Mouse (Mus musculus) lung, adult 18-20 months (tissue): ENCODE data around the gene 1700122O11Rik.

Experiments used
- DNase-seq, 2 experiments: peaks; one replicate each; pipeline ENCODE4 v3.0.0; 2022; ENCODE audit warnings: mixed read lengths in 2 of 2

1700122O11Rik gene

GRCm38 (mm10) chr17:48027677-48028076, 10.4 kb downstream of the 1700122O11Rik start:
- DNase-seq, result no peak

DNA sequence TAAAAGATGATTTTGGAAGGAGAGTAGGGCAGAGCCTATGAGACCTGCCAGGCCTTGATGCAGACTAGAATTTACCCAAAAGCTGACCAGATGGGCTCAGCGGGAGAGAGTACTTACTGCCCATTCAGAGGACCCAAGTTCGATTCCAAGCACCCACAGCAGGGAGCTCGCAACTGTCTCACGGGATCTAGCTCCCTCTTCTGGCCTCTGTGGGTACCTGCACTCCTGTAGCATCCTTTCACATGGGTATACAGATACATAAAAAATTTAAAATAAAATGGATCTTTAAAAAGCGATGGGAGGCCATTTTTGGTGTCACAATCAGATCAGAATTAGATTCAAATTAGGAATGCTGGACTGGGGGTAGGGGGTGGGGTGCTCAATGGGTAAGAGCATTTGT, 11.1 kb downstream of the 1700122O11Rik start:
- no peak for DNase-seq

GRCm38 (mm10) chr17:48024045-48024444, 14.0 kb downstream of the 1700122O11Rik start:
- DNase-seq, result no peak

- peak; percentile 76 to 82 for DNase-seq
These were observed 18.5 kb downstream of the 1700122O11Rik start for GRCm38 (mm10) chr17:48019585-48019984.

- DNase-seq, result no peak
These were observed 21.5 kb downstream of the 1700122O11Rik start for GRCm38 (mm10) chr17:48016566-48016965.

DNA sequence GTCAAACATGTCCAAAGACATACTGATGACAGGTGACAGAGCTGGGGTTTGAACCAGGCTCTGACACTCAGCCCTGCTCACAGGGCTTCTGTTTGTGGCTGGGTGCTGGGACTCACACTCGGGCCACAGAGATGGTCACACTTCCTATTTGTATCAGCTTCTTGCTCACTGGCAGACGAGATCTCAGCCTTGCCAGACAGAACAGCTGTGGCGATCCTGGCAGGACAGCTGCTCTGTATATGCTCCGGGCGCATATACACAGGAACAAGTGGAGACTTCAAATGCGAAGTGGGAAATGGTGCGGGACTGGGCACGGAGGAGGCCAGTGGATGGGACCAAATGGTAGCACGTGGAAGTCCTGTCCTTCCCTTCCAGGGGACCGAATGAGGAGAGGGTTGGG, 25.5 kb downstream of the 1700122O11Rik start:
- DNase-seq, result no peak

- no peak for DNase-seq
These were observed 27.0 kb downstream of the 1700122O11Rik start for GRCm38 (mm10) chr17:48011105-48011504.

GRCm38 (mm10) chr17:48010283-48010682, 27.8 kb downstream of the 1700122O11Rik start:
- no peak for DNase-seq

- no peak for DNase-seq
These were observed 32.3 kb downstream of the 1700122O11Rik start for GRCm38 (mm10) chr17:48005816-48006215.

- peak in 1 of 2 experiments; percentile 29 for DNase-seq
These were observed 33.0 kb downstream of the 1700122O11Rik start for GRCm38 (mm10) chr17:48005091-48005490.

DNA sequence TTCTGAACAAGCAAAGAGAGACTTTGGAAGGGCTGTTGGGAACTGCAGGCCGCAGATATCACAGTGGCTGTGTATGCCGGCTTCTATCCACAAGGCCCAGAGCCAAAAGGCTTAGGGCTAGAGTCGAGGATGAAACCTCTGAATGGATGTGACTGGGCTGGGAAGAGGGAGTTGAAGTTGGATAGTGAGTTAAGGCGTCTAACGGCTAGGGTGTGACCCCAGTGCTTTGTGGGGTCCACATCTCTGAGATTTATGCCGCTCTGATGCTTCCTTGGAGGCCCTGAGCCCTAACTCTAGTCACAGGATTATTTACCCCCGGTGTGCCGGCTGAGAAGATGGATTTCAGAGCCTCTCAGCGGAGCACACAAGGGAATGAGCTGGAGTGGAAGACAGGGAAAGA, 33.5 kb downstream of the 1700122O11Rik start:
- DNase-seq, result no peak

DNA sequence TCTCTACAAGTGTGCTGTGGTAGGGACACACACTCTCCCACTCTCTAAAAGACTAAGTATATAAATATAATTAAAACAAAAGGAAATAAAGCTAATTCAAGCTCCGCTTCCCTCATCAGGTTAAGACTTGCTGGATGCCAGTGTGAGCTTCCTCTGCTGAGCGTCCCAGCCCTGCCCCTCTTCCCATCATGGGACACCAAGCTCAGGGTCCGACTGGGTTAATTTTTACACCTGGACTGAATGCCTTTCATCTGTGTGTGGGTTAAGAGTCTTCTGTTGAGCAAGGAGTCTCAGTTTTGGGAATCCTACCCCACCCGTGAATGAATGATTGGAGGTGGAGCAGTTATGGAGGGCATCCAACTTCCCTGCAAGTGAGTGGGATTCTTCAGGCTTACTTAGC, 35.6 kb downstream of the 1700122O11Rik start:
- DNase-seq, result no peak

GRCm38 (mm10) chr17:48001586-48002361, 36.3 kb downstream of the 1700122O11Rik start:
- peak; percentile 92 to 95 for DNase-seq

DNA sequence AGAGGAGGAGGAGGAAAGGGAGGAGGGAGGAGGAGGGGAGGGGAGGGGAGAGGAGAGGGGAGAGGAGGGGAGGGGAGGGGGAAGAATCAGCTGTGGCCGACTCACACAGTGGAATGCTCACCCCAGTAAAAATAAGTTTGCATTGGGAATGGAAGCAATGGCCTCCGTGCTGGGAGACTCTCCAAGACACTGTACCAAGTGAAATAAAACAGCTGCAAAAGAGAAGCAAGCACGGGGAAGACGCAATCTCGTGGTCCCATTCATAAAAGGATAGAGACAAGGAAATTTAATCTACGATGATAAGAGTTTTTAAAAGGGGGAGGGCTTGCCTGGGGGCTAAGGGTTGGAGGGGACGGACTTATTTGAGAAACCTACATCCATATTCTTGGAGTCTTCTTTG, 36.9 kb downstream of the 1700122O11Rik start:
- DNase-seq, result no peak

DNA sequence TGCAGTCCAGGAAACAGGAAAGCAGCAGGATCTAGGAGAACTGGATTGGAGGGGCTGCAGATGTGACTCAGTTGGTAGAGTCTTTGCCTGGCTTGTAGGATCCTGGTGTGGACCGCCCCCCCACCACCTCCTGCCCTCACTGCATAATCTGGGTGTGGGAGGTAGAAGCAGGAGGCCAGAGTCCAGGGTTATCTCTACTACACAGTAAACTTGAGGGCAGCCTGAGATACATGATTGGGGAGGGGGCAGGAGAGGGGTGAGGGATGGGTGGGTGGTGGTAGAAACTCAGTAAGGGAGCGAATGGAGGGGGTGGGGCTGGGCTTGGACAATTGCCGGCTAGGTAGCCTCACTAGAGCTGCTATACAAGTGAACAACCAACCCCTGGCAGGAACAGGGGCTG, 38.3 kb downstream of the 1700122O11Rik start:
- DNase-seq, result no peak

DNA sequence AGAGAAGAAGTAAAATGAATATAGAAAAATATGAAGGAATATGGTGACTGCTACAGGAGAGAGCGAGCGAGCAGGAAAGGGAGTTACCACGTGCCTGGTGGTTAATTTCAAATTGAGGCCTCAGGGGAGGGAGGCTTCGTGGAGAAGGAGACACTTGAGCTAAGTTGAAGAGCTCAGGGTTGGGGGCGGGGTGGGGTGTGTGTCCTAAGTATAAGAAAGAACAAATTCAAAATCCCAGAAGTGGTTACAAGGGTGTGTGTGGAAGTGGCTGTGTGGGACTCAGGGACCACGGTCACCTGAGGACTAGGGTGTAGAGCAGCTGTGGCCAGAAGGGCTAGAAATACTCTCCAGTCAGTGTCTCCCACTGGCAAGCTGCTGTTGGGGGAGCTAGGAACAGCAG, 38.7 kb downstream of the 1700122O11Rik start:
- DNase-seq, result peak; percentile 71 to 79

DNA sequence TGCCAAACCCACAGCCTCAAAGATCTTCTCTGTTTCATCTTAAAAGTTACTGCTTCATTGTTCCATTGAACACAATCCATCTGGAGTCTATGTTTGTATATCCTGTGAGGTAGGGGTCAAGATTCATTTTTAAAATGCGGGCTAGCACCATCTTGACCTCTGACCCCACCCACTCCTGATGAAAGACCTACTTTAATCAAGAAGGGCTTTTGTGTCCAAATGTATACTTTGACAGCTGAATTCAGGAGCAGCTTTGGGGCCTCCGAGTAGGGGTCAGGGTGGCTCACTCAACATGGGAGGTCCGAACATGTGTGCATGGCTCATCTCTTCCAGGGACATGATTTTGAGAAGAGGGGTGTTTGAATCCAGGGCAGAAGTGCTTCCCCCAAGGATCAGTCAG, 40.3 kb downstream of the 1700122O11Rik start:
- DNase-seq, result no peak

GRCm38 (mm10) chr17:47990392-47991123, 47.5 kb downstream of the 1700122O11Rik start:
- no peak for DNase-seq

DNA sequence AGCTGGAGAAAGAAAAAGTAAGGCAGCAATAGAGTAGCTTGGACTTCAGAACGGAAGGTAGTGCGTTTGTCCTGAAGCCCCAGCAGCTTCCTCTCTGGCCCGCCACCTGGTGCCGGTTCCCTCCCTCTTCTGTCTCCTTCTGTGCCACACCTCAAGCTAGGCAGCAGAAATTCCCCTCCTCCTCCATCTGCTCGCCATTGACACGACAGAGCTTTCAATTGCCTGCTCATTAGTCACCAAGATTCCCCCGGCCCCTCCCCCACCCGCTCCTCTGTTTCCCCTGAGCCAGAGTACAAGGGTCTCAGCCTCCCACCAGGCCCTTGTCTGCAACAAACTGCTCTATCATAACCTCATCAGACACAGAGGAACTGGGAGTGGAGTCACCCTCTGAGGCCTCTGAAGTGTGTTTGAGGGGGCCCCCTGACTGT, 48.1 kb downstream of the 1700122O11Rik start:
- DNase-seq, result peak; percentile 49 to 68

DNA sequence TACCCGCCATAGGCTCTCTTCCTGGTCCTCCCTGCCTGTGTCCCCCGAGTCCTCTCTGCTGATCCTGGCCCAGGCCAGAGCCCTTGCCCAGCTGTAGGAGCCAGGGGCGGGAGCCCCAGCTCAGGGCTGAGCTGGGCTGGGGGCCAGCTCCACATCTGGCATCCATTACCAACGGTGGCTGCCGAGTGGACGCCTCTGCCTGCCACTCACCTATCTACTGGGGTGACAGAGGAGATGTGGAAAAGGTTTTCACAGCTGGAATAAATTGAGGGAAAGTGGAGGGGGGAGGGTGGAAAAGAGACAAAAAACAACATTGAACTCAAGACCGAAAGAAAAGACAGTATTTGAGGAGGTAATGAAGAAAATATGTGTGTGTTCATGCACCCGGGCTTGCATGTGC, 49.3 kb downstream of the 1700122O11Rik start:
- DNase-seq, result no peak

DNA sequence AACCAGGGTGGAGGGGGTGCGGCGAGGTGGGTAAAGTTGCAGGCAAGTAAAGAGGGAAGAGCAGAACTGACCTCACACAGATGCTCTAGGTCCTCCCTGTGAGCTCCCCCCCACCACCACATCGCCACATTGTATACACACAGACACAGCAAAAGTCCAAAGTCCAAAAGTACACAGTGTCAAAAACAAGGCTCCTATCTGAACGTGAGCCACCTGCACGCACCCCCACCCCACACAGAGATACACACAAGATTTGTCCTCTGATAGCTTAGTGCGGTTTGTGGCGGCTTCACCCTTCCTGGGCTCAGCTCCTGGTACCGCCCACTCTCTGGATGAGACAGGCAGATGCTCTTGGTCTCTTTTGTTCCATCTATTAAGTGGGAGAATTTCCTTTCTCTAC, 50.0 kb downstream of the 1700122O11Rik start:
- no peak for DNase-seq
